Mouse (Mus musculus): ENCODE measurements around the gene Ttc38.

Gene Ttc38

DNA sequence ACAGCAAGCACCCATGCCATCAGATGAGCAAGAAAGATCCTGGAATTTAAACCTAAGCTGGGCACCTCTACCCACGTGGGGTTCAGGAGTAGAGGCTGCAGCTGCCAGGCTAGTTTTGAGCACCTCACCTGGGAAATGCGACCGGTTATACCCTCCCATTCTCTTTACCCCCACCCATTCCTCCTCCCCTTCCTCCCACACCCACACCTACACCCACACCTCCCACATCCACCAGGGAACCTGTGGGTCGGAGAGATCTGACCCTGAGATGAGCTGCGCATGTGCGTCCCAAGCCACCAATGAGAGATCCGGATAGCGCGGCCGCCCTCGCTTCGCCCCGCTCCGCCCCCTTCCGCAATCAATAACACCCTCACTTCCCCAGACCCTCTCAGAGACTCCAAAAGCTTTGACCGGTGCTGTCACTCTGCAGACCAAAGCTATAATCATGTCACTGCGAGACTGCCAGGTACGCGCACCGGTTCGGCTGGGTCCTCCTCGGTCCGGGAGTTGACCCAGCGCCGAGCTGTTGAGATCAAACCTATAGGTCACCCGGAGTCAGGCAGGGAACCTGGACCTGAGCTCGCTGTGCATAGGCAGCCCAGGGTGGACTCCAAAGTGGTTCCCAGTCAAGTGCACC lies at the start of gene Ttc38:
Gene Ttc38, plus strand, starts transcription at position 353 of the 637 bp plus-strand sequence.
- DNase-seq (ENCODE audit: low spot score in 2 of 2), result peak; percentile 65 to 69

DNA sequence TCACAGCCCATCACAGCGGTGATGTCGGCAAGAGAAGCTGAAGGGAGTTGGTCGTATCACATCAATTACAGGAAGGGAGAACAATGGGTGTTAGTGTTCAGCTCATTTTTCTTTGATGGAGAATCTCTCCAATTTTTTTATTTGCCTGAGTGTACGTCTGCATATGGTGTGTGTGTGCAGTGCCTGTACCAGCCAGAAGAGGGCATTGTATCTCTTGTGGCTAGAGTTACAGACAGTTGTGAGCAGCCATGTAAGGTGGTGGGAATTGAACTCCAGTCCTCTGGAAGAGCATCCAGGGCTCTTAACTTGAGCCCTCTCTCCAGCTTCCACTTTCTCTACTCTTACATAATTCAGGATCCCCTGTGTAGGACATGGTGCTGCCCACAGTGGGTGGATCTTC lies 49.0 kb upstream of the Ttc38 start:
- no peak for DNase-seq (ENCODE audit: low spot score in 2 of 2)

DNA sequence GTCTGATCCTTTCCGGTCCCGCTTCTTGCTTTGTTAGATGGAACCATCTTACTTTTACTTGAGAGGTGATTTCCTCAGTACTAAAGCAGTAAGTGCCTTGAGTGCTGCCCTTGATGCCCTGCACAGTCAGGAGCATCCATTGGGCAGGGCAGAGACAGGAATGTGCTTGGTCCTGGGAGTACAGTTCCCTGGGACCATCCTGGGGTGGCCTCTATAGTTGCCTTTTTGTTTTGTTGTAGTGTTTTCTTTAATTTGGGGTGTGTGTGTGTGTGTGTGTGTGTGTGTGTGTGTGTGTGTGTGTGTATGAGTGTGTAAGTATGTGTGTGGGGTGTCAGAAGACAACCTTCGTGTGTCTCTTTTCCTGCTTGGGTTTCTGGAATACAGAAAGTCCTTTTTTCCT lies 47.8 kb upstream of the Ttc38 start:
- DNase-seq (ENCODE audit: low spot score in 2 of 2), result no peak

DNA sequence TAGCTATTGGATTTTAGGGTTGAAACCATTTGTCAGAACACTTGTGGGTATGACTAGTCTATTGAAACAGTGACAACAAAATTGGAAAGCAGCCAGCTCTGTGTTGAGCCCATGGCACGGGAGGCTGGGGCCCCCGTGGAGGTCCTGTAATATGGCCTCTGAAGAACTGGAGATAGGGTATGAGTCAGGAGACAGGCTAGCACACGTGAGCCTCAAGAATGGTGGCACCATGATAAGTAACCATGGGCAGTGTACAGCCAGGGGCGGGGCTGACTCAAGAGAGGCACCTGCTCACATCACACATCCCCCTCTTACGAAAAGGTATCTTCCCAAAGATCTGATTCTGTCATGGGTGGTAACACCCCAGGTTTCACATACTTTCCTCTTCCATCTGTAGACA lies 45.4 kb upstream of the Ttc38 start:
- no peak for DNase-seq (ENCODE audit: low spot score in 2 of 2)

DNA sequence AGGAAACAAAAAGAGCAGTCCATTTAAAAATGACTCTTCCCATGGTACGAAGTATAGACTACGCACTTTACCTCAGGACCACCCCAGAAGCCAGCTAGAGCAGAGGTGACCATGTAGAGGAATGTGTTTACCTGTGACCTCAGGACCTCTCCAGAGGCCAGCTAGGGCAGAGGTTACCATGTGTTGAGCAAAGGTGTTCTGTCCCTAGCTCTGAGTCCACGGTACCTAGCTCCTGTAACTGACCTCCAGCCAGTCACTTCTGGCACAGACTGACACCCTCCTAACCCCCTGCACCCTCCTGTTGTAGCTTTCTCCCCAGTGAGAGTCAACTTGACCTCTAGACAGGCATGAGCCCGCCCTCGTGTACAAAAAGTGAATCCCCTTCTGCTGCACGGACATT lies 44.6 kb upstream of the Ttc38 start:
- DNase-seq (ENCODE audit: low spot score in 2 of 2), result no peak

DNA sequence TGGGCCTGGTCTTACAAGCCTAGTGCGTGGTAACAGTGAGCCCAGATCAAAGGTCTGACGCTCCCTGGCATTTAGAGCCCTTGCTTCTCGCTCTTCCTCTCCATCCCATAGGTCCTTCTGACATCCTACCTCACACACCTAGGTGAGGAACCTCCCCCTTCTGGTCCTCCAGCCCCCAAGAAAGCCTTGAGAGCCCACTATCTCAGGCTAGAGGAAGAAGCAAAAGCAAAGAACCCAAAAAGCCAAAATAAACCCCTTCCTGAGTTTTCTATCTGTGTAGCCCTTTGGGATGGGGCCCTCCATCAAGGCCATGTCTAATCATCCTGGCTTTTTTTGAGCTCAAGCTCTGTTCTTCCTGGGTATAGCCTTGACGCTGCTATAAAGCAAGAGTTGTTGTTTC lies 44.1 kb upstream of the Ttc38 start:
- DNase-seq (ENCODE audit: low spot score in 2 of 2), result no peak

DNA sequence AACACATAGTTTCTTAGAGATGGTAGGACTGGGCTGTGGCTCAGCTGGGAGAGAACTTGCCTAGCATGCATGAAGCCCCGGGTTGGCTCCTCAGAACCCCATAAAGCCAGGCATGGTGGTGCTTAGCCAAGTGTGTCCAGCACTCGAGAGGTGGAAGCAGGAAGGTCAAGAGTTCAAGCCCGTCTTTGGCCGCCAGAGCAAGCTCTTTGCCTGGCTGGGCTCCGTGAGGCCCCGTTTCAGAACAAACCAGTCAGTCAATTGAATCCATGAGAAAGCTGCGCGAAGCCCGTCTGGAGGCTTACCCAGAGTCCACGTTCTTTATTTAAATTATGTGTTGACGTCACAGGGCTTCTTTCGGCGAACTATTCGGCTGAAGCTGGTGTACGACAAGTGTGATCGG lies 43.5 kb upstream of the Ttc38 start:
- no peak for DNase-seq (ENCODE audit: low spot score in 2 of 2)

DNA sequence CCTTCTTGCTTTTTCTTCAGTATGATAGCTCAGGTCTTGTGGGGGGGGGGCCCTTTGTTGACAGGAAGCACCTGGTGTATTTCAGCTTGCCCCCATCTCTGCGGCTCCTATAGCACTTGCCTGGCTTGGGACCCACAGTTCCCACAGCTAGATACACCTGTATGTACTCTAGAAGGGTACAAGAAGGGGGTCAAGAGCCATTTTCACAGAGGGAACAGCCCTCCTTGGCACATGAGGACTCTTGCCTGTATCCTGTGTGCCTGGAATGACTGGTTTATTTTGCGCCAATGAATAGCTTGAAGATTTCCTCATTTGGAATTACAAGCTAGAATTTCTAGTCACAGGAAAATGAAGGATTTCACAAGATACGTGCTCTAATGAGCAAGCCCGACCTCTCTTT lies 40.7 kb upstream of the Ttc38 start:
- no peak for DNase-seq (ENCODE audit: low spot score in 2 of 2)

DNA sequence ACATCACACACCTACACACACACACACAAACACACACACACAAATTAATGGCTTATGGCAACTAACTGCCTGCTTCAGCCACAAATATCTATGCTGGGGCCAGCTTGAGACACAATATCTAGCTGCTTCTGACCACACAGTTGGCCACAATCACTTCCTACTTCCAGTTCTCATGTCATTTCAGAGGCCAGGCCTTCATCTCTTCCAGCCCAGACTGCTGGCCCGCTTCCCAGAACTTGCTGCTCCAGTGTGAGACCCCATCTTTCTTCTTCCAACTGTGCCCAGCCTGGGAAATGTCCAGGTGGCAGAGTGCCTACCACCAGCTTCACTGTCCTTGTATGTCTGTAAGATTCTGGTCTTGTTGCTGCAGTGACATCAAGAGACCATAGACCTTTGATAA lies 39.3 kb upstream of the Ttc38 start:
- DNase-seq (ENCODE audit: low spot score in 2 of 2), result no peak

DNA sequence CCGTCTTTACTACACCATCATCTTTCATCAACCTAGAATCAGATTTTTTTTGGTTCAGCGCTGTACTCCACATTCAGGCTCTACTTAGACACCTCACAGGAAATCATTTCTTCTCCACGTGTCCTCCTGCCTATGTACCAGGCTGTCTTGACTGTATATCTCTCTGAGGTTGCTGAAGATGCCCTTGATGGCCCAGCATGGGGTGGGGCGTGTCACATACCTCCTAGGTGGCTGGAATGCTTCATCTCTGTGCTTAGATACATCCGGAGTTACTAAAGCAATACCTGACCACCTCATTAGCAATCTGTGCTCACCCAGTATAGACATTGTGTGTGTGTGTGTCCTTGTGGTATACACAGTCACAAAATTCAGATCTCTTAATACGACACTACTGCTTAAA lies 36.6 kb upstream of the Ttc38 start:
- no peak for DNase-seq (ENCODE audit: low spot score in 2 of 2)

DNA sequence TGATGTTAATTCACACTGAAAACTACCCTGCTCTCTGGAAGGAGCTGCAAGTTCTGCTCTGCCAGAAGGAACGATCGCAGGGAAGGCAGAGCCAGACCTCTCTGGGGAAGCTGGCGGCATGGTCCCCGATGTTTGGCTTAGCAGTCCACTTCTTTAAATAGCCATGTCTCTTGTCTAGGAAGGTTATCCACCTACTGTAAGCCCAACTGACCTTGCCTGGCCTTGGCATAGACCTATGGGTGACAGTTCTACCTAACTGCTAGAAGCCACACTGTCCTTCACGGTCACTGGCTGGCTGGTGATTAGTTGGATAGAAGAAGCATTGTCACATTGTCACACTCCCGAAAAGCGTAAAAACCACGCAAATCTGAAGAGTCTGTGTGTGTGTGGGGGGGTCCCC lies 33.4 kb upstream of the Ttc38 start:
- DNase-seq (ENCODE audit: low spot score in 2 of 2), result no peak

DNA sequence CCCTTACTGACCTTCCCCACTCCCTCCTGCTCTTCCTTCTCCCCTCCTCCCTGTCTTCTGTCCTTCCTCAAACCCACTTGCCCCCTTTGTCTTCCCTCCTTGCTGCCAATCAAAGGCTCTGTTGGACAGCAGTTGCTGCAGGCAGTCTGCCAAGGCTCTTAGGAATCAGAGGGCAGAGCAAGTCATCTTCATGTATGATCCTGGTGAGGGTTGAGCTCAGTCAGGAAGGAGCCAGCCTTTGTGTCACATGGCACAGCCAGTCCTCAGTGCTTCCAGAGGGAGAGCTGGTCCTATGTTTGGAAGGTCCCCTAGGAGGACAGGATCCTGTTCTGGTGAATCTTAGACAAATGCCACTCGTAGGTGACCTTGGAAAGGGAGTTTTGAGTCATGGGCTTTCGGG lies 29.2 kb upstream of the Ttc38 start:
- DNase-seq (ENCODE audit: low spot score in 2 of 2), result no peak

DNA sequence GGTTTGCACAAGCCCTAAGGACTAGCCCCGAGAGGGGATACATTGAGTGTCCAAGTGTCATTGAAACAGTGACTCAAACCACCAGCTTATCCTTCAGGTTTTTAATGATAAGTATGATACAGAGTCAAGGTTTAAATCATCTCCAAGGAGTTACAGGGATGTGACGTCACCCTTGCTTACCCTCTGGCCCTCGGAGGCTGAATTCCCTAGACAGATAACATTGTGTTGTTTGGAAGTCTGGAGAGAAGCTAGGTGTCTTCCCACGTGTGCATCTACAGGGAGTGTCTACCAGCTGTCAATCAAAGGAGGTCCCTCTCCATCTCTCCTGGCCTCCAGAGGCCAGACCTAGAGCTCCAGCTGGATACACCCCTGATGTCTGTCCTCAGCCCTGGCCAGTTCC lies 25.2 kb upstream of the Ttc38 start:
- no peak for DNase-seq (ENCODE audit: low spot score in 2 of 2)

DNA sequence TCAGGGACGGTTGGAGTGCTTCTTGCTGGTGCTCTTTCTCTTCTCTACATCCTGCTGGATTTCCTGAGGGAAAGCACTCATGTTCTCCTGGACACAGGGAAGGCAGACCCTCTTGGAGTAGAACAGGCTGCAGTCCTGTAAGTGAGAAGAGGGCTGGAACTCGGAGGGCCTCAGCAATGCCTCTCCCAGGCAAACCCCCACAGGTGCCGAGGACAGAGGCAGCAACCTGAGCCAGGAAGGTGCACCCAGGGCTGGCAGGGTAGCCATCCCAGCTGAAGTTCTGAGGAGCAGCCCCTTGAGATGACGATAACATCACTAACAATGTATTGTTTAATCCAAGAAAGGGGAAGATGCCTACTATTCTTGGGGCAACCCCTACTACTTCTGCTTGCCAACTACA lies 24.7 kb upstream of the Ttc38 start:
- DNase-seq (ENCODE audit: low spot score in 2 of 2), result no peak

DNA sequence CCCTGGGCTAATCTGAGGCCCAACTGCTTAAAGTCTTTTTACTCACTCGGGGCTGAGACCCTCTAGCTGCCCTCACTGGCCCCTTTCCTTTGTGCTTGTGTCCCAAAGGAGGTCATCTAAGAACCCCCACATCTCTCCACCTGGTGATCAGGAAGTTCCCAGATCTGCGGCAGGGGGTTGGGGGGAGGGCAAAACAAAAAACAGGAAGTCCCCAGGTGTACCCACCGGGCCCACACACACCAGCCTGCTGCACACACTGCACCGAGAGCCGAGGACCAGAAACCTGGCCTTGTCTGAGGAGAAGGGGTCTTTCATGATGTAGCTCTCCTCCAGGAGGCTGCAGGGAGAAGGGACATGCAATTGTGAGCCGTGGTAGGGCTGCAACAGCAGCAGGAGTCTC lies 24.1 kb upstream of the Ttc38 start:
- DNase-seq (ENCODE audit: low spot score in 2 of 2), result no peak

DNA sequence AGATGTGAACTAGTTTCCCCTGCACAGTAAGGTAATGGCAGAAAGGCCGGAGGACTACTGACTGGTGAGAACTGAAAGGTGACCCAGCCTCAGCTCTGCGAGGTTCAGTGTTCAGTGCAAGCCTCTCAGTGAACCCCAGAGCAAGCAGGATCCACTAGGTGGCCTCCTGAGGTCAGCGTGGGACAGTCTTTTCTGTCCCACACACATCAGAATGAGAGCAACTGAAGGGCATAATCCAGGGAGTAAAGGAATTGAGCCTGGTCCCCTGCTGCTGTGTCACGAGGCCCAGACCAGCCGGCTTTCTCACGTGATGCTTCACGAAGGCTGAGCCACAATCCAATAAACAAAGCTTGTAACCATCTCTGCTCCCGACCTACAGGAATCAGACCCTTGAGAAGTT lies 23.7 kb upstream of the Ttc38 start:
- no peak for DNase-seq (ENCODE audit: low spot score in 2 of 2)

DNA sequence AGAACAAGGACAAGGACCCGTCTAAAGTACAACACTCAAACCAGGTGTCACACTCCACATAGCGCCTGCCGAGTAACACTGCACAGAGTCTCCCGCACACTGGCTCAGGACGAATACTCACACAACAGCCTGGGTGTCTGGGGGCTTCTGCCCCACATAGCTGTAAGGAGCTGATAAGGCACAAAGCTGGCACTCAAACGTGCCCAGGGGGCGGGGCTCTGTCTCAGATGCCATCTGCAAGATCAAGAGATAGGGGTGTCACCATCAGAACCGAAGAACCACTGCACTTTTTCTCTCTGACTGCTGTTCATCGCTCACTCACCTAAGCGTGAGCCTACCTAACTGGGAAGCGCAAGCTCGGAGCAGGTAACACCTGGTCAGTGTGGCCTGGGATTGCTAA lies 23.0 kb upstream of the Ttc38 start:
- no peak for DNase-seq (ENCODE audit: low spot score in 2 of 2)

DNA sequence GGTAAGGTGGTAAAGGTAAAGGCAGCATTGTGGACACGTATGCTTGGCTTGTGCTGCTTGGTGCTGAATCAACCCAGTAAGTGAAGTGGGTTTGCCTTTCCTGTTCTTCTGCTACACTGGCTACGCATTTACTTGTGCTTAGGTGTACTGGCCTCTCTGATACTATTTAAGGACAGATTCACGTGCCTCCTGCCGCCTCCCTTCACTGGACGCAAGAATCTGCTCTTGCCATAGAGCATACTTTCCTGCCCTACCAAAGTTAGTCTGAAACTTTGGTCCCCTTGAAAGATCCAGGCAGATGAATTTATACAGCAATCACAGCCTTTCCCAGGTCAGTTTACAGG lies 21.7 kb upstream of the Ttc38 start:
- no peak for DNase-seq (ENCODE audit: low spot score in 2 of 2)

DNA sequence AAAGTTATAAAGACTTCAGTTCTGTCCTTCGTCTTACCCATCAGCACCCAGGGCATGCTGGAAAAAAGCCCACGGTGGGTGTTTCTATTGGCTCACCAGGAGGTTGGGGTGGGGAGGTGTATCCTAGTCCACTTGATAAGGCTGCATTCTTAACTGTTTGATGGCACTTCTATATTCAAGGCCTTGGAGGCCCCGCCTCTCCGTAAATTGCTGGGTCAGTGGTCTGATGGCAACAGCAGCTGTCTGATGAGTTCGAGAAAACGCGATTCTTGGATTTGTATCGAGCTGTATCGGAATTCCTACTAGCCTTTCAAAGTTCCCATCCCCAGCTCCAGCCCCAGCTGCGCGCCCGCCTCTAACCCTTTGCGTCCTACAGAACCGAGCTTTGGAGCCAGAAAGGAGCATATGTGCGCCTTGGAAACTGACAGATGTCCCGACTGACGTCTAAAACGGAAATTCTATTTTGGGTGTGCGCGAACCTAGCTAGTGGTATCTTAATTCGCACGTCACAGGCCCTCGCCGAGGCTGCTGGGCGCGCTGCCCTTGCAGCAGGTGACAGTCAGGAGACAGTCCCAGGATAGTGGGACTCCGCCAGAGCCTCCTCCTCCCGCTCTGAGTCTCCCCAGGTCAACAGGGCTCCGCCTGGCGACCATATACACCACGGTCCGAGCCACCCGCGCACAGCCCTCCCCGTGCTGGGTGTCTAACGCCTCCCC lies 21.1 kb upstream of the Ttc38 start:
- peak; percentile 53 to 63 for DNase-seq (ENCODE audit: low spot score in 2 of 2)

DNA sequence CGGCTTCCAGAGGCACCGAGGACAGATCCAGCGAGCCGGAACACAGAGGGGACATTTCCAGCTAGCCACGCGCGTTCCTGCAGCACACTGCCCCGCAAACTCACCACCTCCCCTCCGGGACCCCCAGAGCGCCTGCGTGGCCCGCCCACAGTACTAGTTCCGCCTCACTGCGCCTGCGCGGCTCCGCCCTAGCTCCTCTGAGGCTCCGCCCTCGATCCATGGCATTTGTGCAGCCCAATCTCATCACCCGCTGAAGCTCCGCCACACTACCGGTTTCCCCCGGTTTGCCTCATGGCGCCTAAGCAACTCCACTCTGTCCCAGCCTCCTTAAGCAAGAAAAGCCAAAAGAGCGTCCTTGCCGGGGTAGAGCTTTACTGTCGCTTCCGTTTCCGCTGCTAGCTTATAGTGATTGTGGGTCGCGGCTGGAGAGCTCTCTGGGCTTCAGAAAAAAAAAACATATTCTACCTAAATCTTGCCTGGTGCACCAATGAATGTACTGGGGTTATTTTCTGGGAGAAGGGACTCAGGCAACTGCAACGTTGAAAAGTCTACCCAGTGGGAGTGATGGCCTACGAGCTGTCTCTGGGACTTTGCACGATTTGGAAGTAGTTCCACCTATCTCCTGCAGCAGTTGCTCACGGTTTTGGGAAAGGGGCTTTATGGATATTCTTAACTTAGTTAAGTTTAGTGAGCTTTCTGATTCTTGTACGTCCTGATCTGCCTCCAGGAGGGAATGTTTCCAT lies 20.4 kb upstream of the Ttc38 start, which contains the start of gene Cdpf1:
Gene Cdpf1, minus strand, starts transcription at position 163 of the 743 bp plus-strand sequence.
- DNase-seq (ENCODE audit: low spot score in 2 of 2), result peak; percentile 98

DNA sequence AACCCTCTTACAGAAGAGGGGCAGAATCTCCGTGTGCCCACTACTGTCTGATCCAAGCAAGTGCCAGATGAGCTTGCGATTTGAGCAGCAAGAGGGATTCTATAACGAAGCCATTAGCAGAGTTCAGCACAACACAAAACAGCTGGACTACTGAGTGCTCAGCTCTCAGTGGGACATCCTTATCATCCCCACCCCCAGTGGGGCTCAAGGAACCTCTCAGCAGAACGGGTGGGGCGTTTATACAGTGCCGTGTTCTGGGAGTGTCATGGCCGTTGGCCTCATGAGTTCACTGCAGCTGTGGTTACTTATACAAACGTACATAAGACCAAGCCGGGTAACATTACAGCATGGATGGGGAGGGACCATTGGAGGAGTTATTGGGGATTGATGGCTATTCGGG lies 18.7 kb upstream of the Ttc38 start:
- no peak for DNase-seq (ENCODE audit: low spot score in 2 of 2)

DNA sequence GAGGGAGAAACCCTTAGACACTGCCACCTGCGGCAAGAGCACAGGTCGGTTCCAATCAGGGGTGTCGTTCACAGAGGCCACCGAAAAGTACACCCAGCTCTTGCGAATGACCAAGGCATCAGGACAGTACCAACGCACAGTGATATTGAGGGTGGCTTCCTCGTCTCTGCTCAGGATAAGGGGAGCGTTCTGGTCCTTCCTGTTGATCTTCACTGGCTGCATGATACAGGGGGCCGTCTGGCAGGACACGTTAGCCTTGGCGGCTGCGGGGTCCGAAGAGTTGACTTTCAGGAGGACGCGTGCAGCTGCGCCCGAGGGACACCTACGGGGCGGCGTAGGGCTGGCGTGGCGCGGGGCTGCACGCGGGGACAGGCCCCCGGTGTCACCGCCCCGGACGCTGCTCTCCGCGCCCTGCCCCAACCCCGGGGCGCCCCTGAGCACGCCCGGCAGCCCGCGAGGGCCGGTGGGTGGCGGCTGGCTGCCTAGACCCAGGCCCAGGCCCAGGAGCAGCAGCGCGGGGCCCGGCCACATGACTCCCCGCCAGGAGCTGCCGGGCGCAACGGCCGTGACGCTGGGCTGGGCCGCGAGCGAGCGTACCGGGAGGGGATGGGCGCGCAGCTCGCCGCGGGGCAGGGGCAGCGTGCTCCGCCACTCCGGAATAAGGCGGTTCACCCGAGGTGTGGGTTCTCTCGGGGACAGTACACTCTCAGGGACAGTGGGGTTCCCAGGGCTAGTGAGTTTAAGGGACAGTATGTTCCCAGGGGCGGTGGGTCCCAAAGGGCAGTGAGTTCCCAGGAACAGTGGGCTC lies 10.7 kb upstream of the Ttc38 start, which contains the start of gene Pkdrej:
Gene Pkdrej, minus strand, starts transcription at position 532 of the 808 bp plus-strand sequence.
- DNase-seq (ENCODE audit: low spot score in 2 of 2), result no peak
